Mouse (Mus musculus): ENCODE data around the gene Spata25.

DNA sequence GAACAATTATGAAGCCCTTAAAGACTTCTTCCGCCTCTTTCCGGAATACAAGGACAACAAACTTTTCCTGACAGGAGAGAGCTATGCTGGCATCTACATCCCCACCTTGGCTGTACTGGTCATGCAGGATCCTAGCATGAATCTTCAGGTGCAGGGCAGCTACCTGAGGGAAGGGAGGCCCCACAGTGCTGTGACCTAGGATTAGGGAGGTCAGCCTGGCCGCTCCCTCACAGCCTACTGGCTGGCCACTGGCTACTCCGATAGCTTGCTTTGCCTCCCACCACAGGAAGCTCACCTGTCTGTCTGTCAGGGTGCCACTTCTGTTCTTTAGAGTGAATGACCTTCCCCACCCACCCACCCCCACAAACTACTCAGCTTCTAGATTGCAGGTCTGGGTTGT, 6.8 kb upstream of the Spata25 start:
- TF ChIP-seq POLR2AphosphoS2 (IDR thresholded peaks at IDR 0.05; ENCODE audit: insufficient read length, low read depth) = peak; percentile 68
- TF ChIP-seq MYOD1 (IDR thresholded peaks at IDR 0.05; ENCODE audit: control insufficient read depth in 1 of 3, insufficient read length in 2 of 3, low read depth in 2 of 3) = no peak
